In the genomic region with DNA sequence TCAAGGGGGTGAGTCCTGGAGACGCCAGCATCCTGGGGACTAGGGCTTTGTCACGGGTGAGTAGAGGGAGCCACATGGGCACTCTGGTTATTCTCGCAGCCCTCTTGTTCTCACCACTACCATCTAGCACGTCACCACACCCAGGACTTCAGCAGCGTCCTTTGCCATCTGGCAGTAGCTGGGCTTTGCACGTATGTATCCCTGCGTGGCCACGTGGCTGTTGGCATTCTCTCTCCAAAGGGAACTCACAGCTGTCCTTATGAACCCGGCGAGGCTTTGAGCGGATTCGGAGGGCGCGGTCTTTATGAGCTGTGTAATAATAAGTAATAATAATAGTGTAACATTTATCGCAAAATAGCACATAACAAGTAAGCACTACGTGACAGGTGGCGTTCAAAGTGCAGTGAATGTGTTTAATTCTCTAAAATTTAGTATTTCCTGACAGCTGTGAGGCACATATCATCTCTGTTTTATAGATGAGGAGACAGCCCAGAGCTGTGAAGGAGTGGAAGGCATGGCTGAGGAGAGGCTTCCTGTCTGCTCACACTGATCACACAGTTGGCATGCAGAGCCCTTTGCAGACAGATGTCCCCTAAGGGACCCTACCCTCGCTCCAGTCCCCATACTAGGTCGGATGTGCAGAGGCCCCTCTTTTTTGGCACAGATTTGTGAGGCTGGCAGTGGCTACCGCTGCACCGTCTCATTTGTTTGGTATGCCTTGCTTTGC, we compare ENCODE assay signal across 23 mouse cellular contexts. TPM values are rescaled to one million over a fixed set of nuclear protein-coding genes. Genes with fewer than 3 reads are reported as not detected.
A peak's percentile ranks its signal among the peaks of the same experiment; 100 is the strongest.
DNase-seq lines count a peak whose midpoint lies in the region; ATAC-seq and TF ChIP-seq lines count a peak whose summit lies in the region.
"Had no signal": no experiment of that assay in that cellular context is flagged by ENCODE, and none has a peak within 500 bp of the region (broad histone marks: within the 10 kb centered on the region; RNA-seq: fewer than 3 reads in every experiment).

No protein-coding gene starts in this region.

- H3K9ac ChIP-seq in forebrain, embryonic 15.5 days (replicated peaks) = no peak overlapping the region
- H3K9ac ChIP-seq in forebrain, embryonic 11.5 days (ENCODE audit: low read length) = no peak overlapping the region
- no peak overlapping the region for H3K9ac ChIP-seq in intestine, postnatal 0 days (ENCODE audit: low read depth, low read length)
- H3K9ac ChIP-seq: embryonic facial prominence, embryonic 12.5 days; heart, embryonic 15.5 days; liver, embryonic 12.5 days; neural tube, embryonic 12.5 days had no signal

- no peaks in the 10 kb centered on the region for H3K27me3 ChIP-seq in forebrain, embryonic 15.5 days
- no peaks in the 10 kb centered on the region for H3K27me3 ChIP-seq in forebrain, embryonic 11.5 days (ENCODE audit: control insufficient read depth, insufficient read depth, low read length)
- no peaks in the 10 kb centered on the region for H3K27me3 ChIP-seq in intestine, postnatal 0 days (replicated peaks; ENCODE audit: control insufficient read depth, insufficient read depth, low read length)
- H3K27me3 ChIP-seq: embryonic facial prominence, embryonic 12.5 days; heart, embryonic 15.5 days; liver, embryonic 12.5 days; neural tube, embryonic 12.5 days had no signal

- H3K9me3 ChIP-seq in forebrain, embryonic 15.5 days = no peaks in the 10 kb centered on the region
- H3K9me3 ChIP-seq in forebrain, embryonic 11.5 days (ENCODE audit: control insufficient read depth, low read length) = no peaks in the 10 kb centered on the region
- H3K9me3 ChIP-seq in intestine, postnatal 0 days (ENCODE audit: control insufficient read depth) = no peaks in the 10 kb centered on the region
- H3K9me3 ChIP-seq: embryonic facial prominence, embryonic 12.5 days; heart, embryonic 15.5 days; liver, embryonic 12.5 days; midbrain, embryonic 10.5 days; neural tube, embryonic 12.5 days had no signal

- peaks cover 7% of the 10 kb centered on the region; the same call in 1 of the 2 replicates for H3K4me1 ChIP-seq in forebrain, embryonic 15.5 days
- H3K4me1 ChIP-seq in forebrain, embryonic 11.5 days (replicated peaks; ENCODE audit: control insufficient read depth, insufficient read depth, low read length) = no peaks in the 10 kb centered on the region
- H3K4me1 ChIP-seq in intestine, postnatal 0 days (replicated peaks; ENCODE audit: control insufficient read depth, insufficient read depth, low read length) = no peaks in the 10 kb centered on the region
- H3K4me1 ChIP-seq: embryonic facial prominence, embryonic 12.5 days; heart, embryonic 15.5 days; liver, embryonic 12.5 days; midbrain, embryonic 10.5 days had no signal

- no peaks in the 10 kb centered on the region for H3K36me3 ChIP-seq in forebrain, embryonic 15.5 days
- no peaks in the 10 kb centered on the region for H3K36me3 ChIP-seq in forebrain, embryonic 11.5 days (ENCODE audit: control insufficient read depth, insufficient read depth, low read length)
- H3K36me3 ChIP-seq in intestine, postnatal 0 days (ENCODE audit: control insufficient read depth, insufficient read depth) = no peaks in the 10 kb centered on the region
- H3K36me3 ChIP-seq: embryonic facial prominence, embryonic 12.5 days; heart, embryonic 15.5 days; liver, embryonic 12.5 days; midbrain, embryonic 10.5 days; neural tube, embryonic 12.5 days had no signal

- ATAC-seq in forebrain, embryonic 15.5 days (replicated peaks) = 0 out of 2 replicates have a peak, but pooled peaks have one; percentile 19
- no peak for ATAC-seq in forebrain, embryonic 11.5 days (replicated peaks; ENCODE audit: low FRiP score)
- ATAC-seq in intestine, postnatal 0 days = peak; percentile 83
- ATAC-seq: liver, embryonic 12.5 days had no signal

- DNase-seq in forebrain, embryonic 11.5 days (ENCODE audit: low spot score) = no peak
- DNase-seq in left cerebral cortex, postnatal 4 days = peak; percentile 45
- DNase-seq in left cerebral cortex, adult 18-20 months (ENCODE audit: low spot score in 2 of 2) = no peak
- peak; percentile 44 for DNase-seq in brain, embryonic 14.5 days (ENCODE audit: low read depth)
- DNase-seq in urinary bladder, postnatal 10 days (ENCODE audit: low spot score) = no peak
- DNase-seq: adrenal gland, adult 2 months; B cell, adult 2 months; cerebellum, adult 9-10 months; gastrocnemius, postnatal 25 days; kidney, adult 8-10 months; kidney, postnatal 14 days; lung, adult 2 months; right cerebral cortex, postnatal 14 days; thymus, adult 18-20 months had no signal

- no peak for TF ChIP-seq POLR2A in brain, embryonic 14.5 days (IDR thresholded peaks at IDR 0.05; ENCODE audit: borderline replicate concordance, extremely low read depth, insufficient read depth, insufficient read length, poor library complexity, severe bottlenecking)

- H3K27ac ChIP-seq in forebrain, embryonic 15.5 days (replicated peaks) = no peak overlapping the region
- no peak overlapping the region for H3K27ac ChIP-seq in forebrain, embryonic 11.5 days (ENCODE audit: low read depth, low read length)
- no peak overlapping the region; the same call in 1 of the 2 replicates for H3K27ac ChIP-seq in intestine, postnatal 0 days (ENCODE audit: low read depth, low read length)
- H3K27ac ChIP-seq: embryonic facial prominence, embryonic 12.5 days; heart, embryonic 15.5 days; liver, embryonic 12.5 days; macrophage; midbrain, embryonic 10.5 days; neural tube, embryonic 12.5 days had no signal

- WGBS in forebrain, embryonic 15.5 days = 64% methylated on average over 21 of the region's 21 CpGs
- 88% methylated on average over 21 of the region's 21 CpGs for WGBS in forebrain, embryonic 11.5 days
- WGBS in intestine, postnatal 0 days = 53% methylated on average over 21 of the region's 21 CpGs

- no peak overlapping the region for H3K4me3 ChIP-seq in forebrain, embryonic 15.5 days
- H3K4me3 ChIP-seq in forebrain, embryonic 11.5 days (ENCODE audit: low read depth, low read length) = no peak overlapping the region
- H3K4me3 ChIP-seq in intestine, postnatal 0 days (ENCODE audit: low read depth, low read length) = no peak overlapping the region
- H3K4me3 ChIP-seq: embryonic facial prominence, embryonic 12.5 days; heart, embryonic 15.5 days; liver, embryonic 12.5 days; midbrain, embryonic 10.5 days; neural tube, embryonic 12.5 days had no signal

- intact Hi-C loops in left cerebral cortex, postnatal 4 days (cut with DNase I) = no loop called here

- no peak for TF ChIP-seq CTCF in brain, embryonic 14.5 days (IDR thresholded peaks at IDR 0.05; ENCODE audit: borderline replicate concordance, extremely low read depth, insufficient read depth, insufficient read length)
- no peak for TF ChIP-seq CTCF in intestine, postnatal 0 days (IDR thresholded peaks at IDR 0.05; ENCODE audit: low read depth)

- no peak overlapping the region for H3K4me2 ChIP-seq in forebrain, embryonic 15.5 days (replicated peaks)
- H3K4me2 ChIP-seq in forebrain, embryonic 11.5 days (ENCODE audit: low read depth, low read length, severe bottlenecking) = no peak overlapping the region
- H3K4me2 ChIP-seq in intestine, postnatal 0 days (replicated peaks; ENCODE audit: low read depth) = no peak overlapping the region
- H3K4me2 ChIP-seq: embryonic facial prominence, embryonic 12.5 days; heart, embryonic 15.5 days; liver, embryonic 12.5 days; neural tube, embryonic 12.5 days had no signal

RNA-seq across cellular contexts. Expression of gene Slc12a8, which starts 20.5 kb away (rescaled TPM):
- 0.83 and 0.92 TPM in 2 replicates for polyA plus RNA-seq in forebrain, embryonic 15.5 days (2015; fragmentation: Nextera tagmentation; extraction: Ambion mirVana)
- 1.3 and 1.6 TPM in 2 replicates for polyA plus RNA-seq in forebrain, embryonic 11.5 days (2014; fragmentation: Nextera tagmentation; extraction: Ambion mirVana)
- total RNA-seq in left cerebral cortex, postnatal 4 days (2021) = 1 to 10 TPM; 1.3 to 1.5 TPM
- total RNA-seq in left cerebral cortex, adult 18-20 months (2021) = 1 to 10 TPM in 1 of 2 experiments, under 1 TPM in 1; 0.98 to 1.1 TPM
- 0.75 and 1.1 TPM in 2 replicates for polyA plus RNA-seq in brain, embryonic 14.5 days (2012; rRNA removed)
- 4.9 and 6.1 TPM in 2 replicates for polyA plus RNA-seq in intestine, postnatal 0 days (2015; fragmentation: Nextera tagmentation; extraction: Ambion mirVana)
- total RNA-seq: monocyte, adult 5-6 weeks had no signal
- polyA plus RNA-seq: macrophage had no signal

Comparison
In these comparisons a context has a peak if more than half of its experiments do, and no peak if none do; other contexts are left out.
1. DNase-seq: peak in left cerebral cortex, postnatal 4 days (single experiment) and brain, embryonic 14.5 days (single experiment); none in forebrain, embryonic 11.5 days (single experiment), left cerebral cortex, adult 18-20 months (0 of 2) and urinary bladder, postnatal 10 days (single experiment).